Mouse (Mus musculus) neural tube, embryonic 14.5 days (tissue): ENCODE measurements around the gene Hist1h3c. TPM values are rescaled to one million over a fixed set of nuclear protein-coding genes. Genes with fewer than 3 reads are reported as not detected.
"Not testable (repeated sequence)": the region's sequence is repeated elsewhere in the genome, so short reads cannot be mapped to it uniquely, and the experiment has no call there.

ENCODE experiments used
- ATAC-seq: fragments of 200-750 bp; cut with Nextera tagmentation; 2 replicates; pipeline ENCODE4 v1.8.0; 2017; ENCODE audit warnings: low read depth, mild to moderate bottlenecking, moderate TSS enrichment, moderate library complexity
- H3K27ac ChIP-seq: fragments of 300-500 bp; sonication (generic); 2 replicates; pipeline ENCODE4 v1.5.1; 2014; ENCODE audit warnings: low read depth, mild to moderate bottlenecking, control low read depth, low read length, moderate library complexity, mixed read lengths
- H3K27me3 ChIP-seq: fragments of 300-500 bp; sonication (generic); 2 replicates; pipeline ENCODE4 v1.6.1; 2014; ENCODE audit warnings: low read length; ENCODE audit not compliant: control insufficient read depth, insufficient read depth
- H3K36me3 ChIP-seq: fragments of 300-500 bp; sonication (generic); 2 replicates; pipeline ENCODE4 v1.6.1; 2014; ENCODE audit warnings: low read length, mixed read lengths; ENCODE audit not compliant: control insufficient read depth, insufficient read depth
- H3K4me1 ChIP-seq: fragments of 300-500 bp; sonication (generic); 2 replicates; pipeline ENCODE4 v1.6.1; 2014; ENCODE audit warnings: low read length; ENCODE audit not compliant: control insufficient read depth, insufficient read depth
- H3K4me2 ChIP-seq: fragments of 300-500 bp; sonication (generic); 2 replicates; pipeline ENCODE4 v1.6.1; 2014; ENCODE audit warnings: mild to moderate bottlenecking, low read depth, low read length, control low read depth
- H3K4me3 ChIP-seq: fragments of 300-500 bp; sonication (generic); 2 replicates; pipeline ENCODE4 v1.5.1; 2014; ENCODE audit warnings: low read depth, low read length, control low read depth, mixed read lengths
- H3K9ac ChIP-seq: fragments of 300-500 bp; sonication (generic); replicated peaks from 2 replicates; pipeline ENCODE4 v1.6.1; 2014; ENCODE audit warnings: low read depth, mild to moderate bottlenecking, control low read depth, low read length, mixed read lengths
- H3K9me3 ChIP-seq: fragments of 300-500 bp; sonication (generic); 2 replicates; pipeline ENCODE4 v1.6.1; 2016; ENCODE audit warnings: low read length; ENCODE audit not compliant: control insufficient read depth
- WGBS: fragments of 180-500 bp; shearing (Covaris S2); extraction: QIAGEN DNeasy Blood & Tissue Kit; methylation state at CpG from one replicate; pipeline ENCODE4 v1.1.7; 2014; 5-methylcytosine and 5-hydroxymethylcytosine counted together
- polyA plus RNA-seq: library from polyadenylated mRNA; unstranded; fragments of >200 nt; fragmentation: Nextera tagmentation; extraction: Ambion mirVana; gene quantifications from 2 replicates; pipeline ENCODE4 v1.2.1, GENCODE M21; 2014

The Hist1h3c gene
- polyA plus RNA-seq, 1 experiment from 2014 or later = not detected

DNA sequence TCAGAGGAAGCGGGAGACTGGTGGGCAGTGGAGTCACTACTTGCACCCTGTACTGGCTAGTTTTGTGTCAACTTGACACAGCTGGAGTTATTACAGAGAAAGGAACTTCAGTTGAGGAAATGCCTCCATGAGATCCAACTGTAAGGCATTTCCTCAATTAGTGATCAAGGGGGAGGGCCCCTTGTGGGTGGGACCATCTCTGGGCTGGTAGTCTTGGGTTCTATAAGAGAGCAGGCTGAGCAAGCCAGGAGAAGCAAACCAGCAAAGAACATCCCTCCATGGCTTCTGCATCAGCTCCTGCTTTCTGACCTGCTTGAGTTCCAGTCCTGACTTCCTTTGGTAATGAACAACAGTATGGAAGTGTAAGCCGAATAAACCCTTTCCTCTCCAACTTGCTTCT lies 42.6 kb downstream of the Hist1h3c start:
- H3K9ac ChIP-seq, H3K36me3 ChIP-seq, H3K9me3 ChIP-seq, H3K4me2 ChIP-seq, H3K27ac ChIP-seq, H3K4me3 ChIP-seq, H3K4me1 ChIP-seq, ATAC-seq, H3K27me3 ChIP-seq: not testable (repeated sequence)
- WGBS = 96% methylated on average over 2 of the region's 2 CpGs

DNA sequence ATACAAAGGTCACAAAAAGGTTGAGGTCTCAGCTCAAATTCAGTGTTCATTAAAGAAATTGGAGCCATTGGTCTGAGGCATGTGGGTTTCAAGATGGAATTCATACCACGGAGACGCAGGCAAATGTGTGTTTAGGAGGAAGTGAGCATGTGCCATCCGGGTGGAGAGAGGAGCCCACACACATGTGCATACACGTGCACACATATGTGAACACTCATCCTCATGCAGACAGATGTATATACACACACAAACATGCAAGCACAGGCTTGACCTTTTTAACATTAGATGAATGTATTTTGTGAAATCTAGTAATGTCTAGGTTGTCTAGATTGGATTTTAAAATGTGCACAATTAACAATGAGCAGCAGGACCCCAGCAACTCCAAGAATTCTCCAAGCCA lies 43.2 kb downstream of the Hist1h3c start:
- Histone ChIP-seq H3K4me1 (peaks cover 3% of the 10 kb centered on the region; the same call in 1 of the 2 replicates), H3K4me2 (no peak overlapping the region), H3K9me3 (no peaks in the 10 kb centered on the region), H3K36me3 (no peaks in the 10 kb centered on the region), H3K27ac (no peak overlapping the region), H3K9ac (no peak overlapping the region), H3K27me3 (no peaks in the 10 kb centered on the region), H3K4me3 (no peak overlapping the region)
- 86% methylated on average over 4 of the region's 4 CpGs for WGBS
- no peak for ATAC-seq

- Histone ChIP-seq H3K4me3 (no peak overlapping the region), H3K9me3 (no peaks in the 10 kb centered on the region), H3K36me3 (no peaks in the 10 kb centered on the region), H3K27ac (no peak overlapping the region), H3K4me1 (peaks cover 3% of the 10 kb centered on the region; the same call in 1 of the 2 replicates), H3K9ac (no peak overlapping the region), H3K27me3 (no peaks in the 10 kb centered on the region), H3K4me2 (no peak overlapping the region)
- WGBS = 31% methylated on average over 8 of the region's 8 CpGs
- peak; percentile 45; the same call in 1 of the 2 replicates for ATAC-seq
These were observed 44.4 kb downstream of the Hist1h3c start for GRCm38 (mm10) chr13:23700786-23701520.

GRCm38 (mm10) chr13:23699767-23700166 lies 45.6 kb downstream of the Hist1h3c start:
- H3K4me2 ChIP-seq = no peak overlapping the region
- no peaks in the 10 kb centered on the region for H3K9me3 ChIP-seq
- no peaks in the 10 kb centered on the region for H3K27me3 ChIP-seq
- WGBS = 71% methylated on average over 3 of the region's 3 CpGs
- H3K27ac ChIP-seq = no peak overlapping the region
- no peak overlapping the region for H3K4me3 ChIP-seq
- H3K4me1 ChIP-seq = peaks cover 3% of the 10 kb centered on the region; the same call in 1 of the 2 replicates
- ATAC-seq = no peak
- H3K36me3 ChIP-seq = no peaks in the 10 kb centered on the region
- H3K9ac ChIP-seq = no peak overlapping the region

DNA sequence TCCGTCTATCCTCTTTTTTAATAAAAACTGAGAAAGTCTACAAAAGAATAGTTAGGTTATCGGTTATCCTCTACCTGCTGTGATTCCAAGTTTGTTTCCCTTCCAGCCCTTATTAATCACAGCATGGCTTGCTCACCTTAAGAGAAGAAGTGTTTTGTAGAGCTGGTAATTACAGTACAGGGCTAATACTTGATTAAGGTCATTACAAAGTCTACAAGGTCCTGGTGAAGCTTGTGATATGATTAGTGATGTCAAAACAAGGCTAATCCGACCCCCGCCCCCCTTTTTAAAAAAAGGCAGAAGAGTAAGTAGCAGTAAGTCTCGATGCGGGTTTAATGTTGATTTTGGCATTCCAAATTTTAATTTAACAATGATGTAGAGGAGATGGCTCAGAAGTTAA lies 46.4 kb downstream of the Hist1h3c start:
- 0 out of 2 replicates have a peak overlapping the region, but pooled peaks have one; percentile 63 for H3K4me2 ChIP-seq
- no peaks in the 10 kb centered on the region for H3K27me3 ChIP-seq
- 81% methylated on average over 6 of the region's 6 CpGs for WGBS
- ATAC-seq = no peak
- H3K9me3 ChIP-seq = no peaks in the 10 kb centered on the region
- peak overlapping the region; percentile 84; the same call in 1 of the 2 replicates for H3K27ac ChIP-seq
- H3K4me1 ChIP-seq = peaks cover 3% of the 10 kb centered on the region; the same call in 1 of the 2 replicates
- H3K4me3 ChIP-seq = peak overlapping the region; percentile 11; the same call in 1 of the 2 replicates
- H3K36me3 ChIP-seq = no peaks in the 10 kb centered on the region
- H3K9ac ChIP-seq = no peak overlapping the region

- Histone ChIP-seq H3K4me2 (peak within 1 kb of the TSS; percentile 63), H3K9ac (peak within 1 kb of the TSS; percentile 33), H3K27me3 (no peaks in the 10 kb centered on the region), H3K9me3 (no peaks in the 10 kb centered on the region), H3K27ac (peak within 1 kb of the TSS; percentile 84), H3K36me3 (no peaks in the 10 kb centered on the region), H3K4me1 (peaks cover 3% of the 10 kb centered on the region; the same call in 1 of the 2 replicates), H3K4me3 (peak within 1 kb of the TSS; percentile 44)
- peak; percentile 96 for ATAC-seq
- 0% methylated on average over 20 of the region's 22 CpGs for WGBS
These were observed 47.1 kb downstream of the Hist1h3c start, which contains the start of gene Hist1h4c for GRCm38 (mm10) chr13:23698300-23698693. Gene Hist1h4c, minus strand, starts transcription at chr13:23698454.

GRCm38 (mm10) chr13:23697491-23698299 lies 47.7 kb downstream of the Hist1h3c start:
- H3K4me3 ChIP-seq = peak overlapping the region; percentile 44
- H3K9ac ChIP-seq = peak overlapping the region; percentile 33
- no peaks in the 10 kb centered on the region for H3K9me3 ChIP-seq
- WGBS = under 1% methylated on average over 23 of the region's 32 CpGs
- H3K36me3 ChIP-seq = no peaks in the 10 kb centered on the region
- H3K27ac ChIP-seq = peak overlapping the region; percentile 84
- no peaks in the 10 kb centered on the region for H3K27me3 ChIP-seq
- ATAC-seq = peak; percentile 86
- H3K4me2 ChIP-seq = peak overlapping the region; percentile 63
- peaks cover 3% of the 10 kb centered on the region; the same call in 1 of the 2 replicates for H3K4me1 ChIP-seq

GRCm38 (mm10) chr13:23696061-23696474 lies 49.3 kb downstream of the Hist1h3c start:
- no peaks in the 10 kb centered on the region for H3K9me3 ChIP-seq
- peaks cover 3% of the 10 kb centered on the region; the same call in 1 of the 2 replicates for H3K4me1 ChIP-seq
- no peak for ATAC-seq
- H3K9ac ChIP-seq = no peak overlapping the region
- WGBS = 54% methylated on average over 15 of the region's 15 CpGs
- H3K27ac ChIP-seq = no peak overlapping the region
- no peaks in the 10 kb centered on the region for H3K27me3 ChIP-seq
- no peak overlapping the region for H3K4me2 ChIP-seq
- H3K36me3 ChIP-seq = no peaks in the 10 kb centered on the region
- H3K4me3 ChIP-seq = no peak overlapping the region
